Mouse (Mus musculus) splenic B cell, adult 2 months (primary cell): ENCODE data around the gene Polr3h.

Experiments used
- DNase-seq: peaks from one replicate; pipeline ENCODE4 v3.0.0-alpha.2; 2011; ENCODE audit warnings: low read depth, low spot score
- H3K27me3 ChIP-seq: 2 replicates; pipeline ENCODE4 v1.6.1; 2012; ENCODE audit warnings: mild to moderate bottlenecking, low read length, moderate library complexity, mixed read lengths; ENCODE audit not compliant: control insufficient read depth, poor library complexity, insufficient read depth, severe bottlenecking
- H3K36me3 ChIP-seq: 2 replicates; pipeline ENCODE4 v1.6.1; 2012; ENCODE audit warnings: mild to moderate bottlenecking, low read length, moderate library complexity, mixed read lengths; ENCODE audit not compliant: control insufficient read depth, poor library complexity, insufficient read depth, severe bottlenecking

The Polr3h gene

GRCm38 (mm10) chr15:81937098-81937972, 11.3 kb upstream of the Polr3h start:
- no peaks in the 10 kb centered on the region for H3K27me3 ChIP-seq
- no peaks in the 10 kb centered on the region for H3K36me3 ChIP-seq
- DNase-seq: no peak

- Histone ChIP-seq H3K27me3 (no peaks in the 10 kb centered on the region), H3K36me3 (no peaks in the 10 kb centered on the region)
- no peak for DNase-seq
Measured at GRCm38 (mm10) chr15:81936679-81937078, 10.6 kb upstream of the Polr3h start, which contains the start of gene Csdc2. Csdc2 (plus strand) TSS chr15:81936759.

GRCm38 (mm10) chr15:81935869-81936637, 10.0 kb upstream of the Polr3h start:
- DNase-seq: no peak
- H3K36me3 ChIP-seq: no peaks in the 10 kb centered on the region
- H3K27me3 ChIP-seq: no peaks in the 10 kb centered on the region

GRCm38 (mm10) chr15:81933986-81934385, 7.9 kb upstream of the Polr3h start:
- H3K36me3 ChIP-seq: no peaks in the 10 kb centered on the region
- H3K27me3 ChIP-seq: no peaks in the 10 kb centered on the region
- peak; percentile 73 for DNase-seq

- Histone ChIP-seq H3K27me3 (no peaks in the 10 kb centered on the region), H3K36me3 (no peaks in the 10 kb centered on the region)
- peak; percentile 60 for DNase-seq
Measured at GRCm38 (mm10) chr15:81932951-81933470, 7.0 kb upstream of the Polr3h start.

- H3K36me3 ChIP-seq: no peaks in the 10 kb centered on the region
- no peaks in the 10 kb centered on the region for H3K27me3 ChIP-seq
- DNase-seq: peak; percentile 76
Measured at GRCm38 (mm10) chr15:81928277-81928676, 2.2 kb upstream of the Polr3h start.

GRCm38 (mm10) chr15:81927741-81928140, 1.7 kb upstream of the Polr3h start:
- no peaks in the 10 kb centered on the region for H3K27me3 ChIP-seq
- peak; percentile 15 for DNase-seq

GRCm38 (mm10) chr15:81926446-81926822, 394 bp upstream of the Polr3h start:
- no peaks in the 10 kb centered on the region for H3K27me3 ChIP-seq
- no peak for DNase-seq

More at GRCm38 (mm10) chr15:81927741-81928140, 1.7 kb upstream of the Polr3h start:
- H3K36me3 ChIP-seq: no peaks in the 10 kb centered on the region

GRCm38 (mm10) chr15:81924933-81925332, 1.1 kb downstream of the Polr3h start:
- no peak for DNase-seq
- Histone ChIP-seq H3K36me3 (no peaks in the 10 kb centered on the region), H3K27me3 (no peaks in the 10 kb centered on the region)

More at GRCm38 (mm10) chr15:81926446-81926822, 394 bp upstream of the Polr3h start:
- no peaks in the 10 kb centered on the region for H3K36me3 ChIP-seq

- no peaks in the 10 kb centered on the region for H3K36me3 ChIP-seq
- no peak for DNase-seq
Measured at GRCm38 (mm10) chr15:81921255-81921654, 4.8 kb downstream of the Polr3h start.

GRCm38 (mm10) chr15:81920546-81921217, 5.4 kb downstream of the Polr3h start:
- DNase-seq: no peak
- H3K36me3 ChIP-seq: no peaks in the 10 kb centered on the region
- no peaks in the 10 kb centered on the region for H3K27me3 ChIP-seq

More at GRCm38 (mm10) chr15:81921255-81921654, 4.8 kb downstream of the Polr3h start:
- H3K27me3 ChIP-seq: no peaks in the 10 kb centered on the region

- DNase-seq: no peak
Measured at GRCm38 (mm10) chr15:81919062-81919461, 7.0 kb downstream of the Polr3h start.

GRCm38 (mm10) chr15:81917621-81918463, 8.2 kb downstream of the Polr3h start:
- no peaks in the 10 kb centered on the region for H3K27me3 ChIP-seq
- peak; percentile 85 for DNase-seq
- H3K36me3 ChIP-seq: no peaks in the 10 kb centered on the region; the same call in 1 of the 2 replicates

More at GRCm38 (mm10) chr15:81919062-81919461, 7.0 kb downstream of the Polr3h start:
- no peaks in the 10 kb centered on the region for H3K27me3 ChIP-seq
- H3K36me3 ChIP-seq: no peaks in the 10 kb centered on the region; the same call in 1 of the 2 replicates
